Mouse (Mus musculus) heart, postnatal 10 days (tissue): ENCODE results near the gene Cfc1. TPM values are rescaled to one million over a fixed set of nuclear protein-coding genes. Genes with fewer than 3 reads are reported as not detected.
A peak's percentile ranks its signal among the peaks of the same experiment; 100 is the strongest.
"Not testable (repeated sequence)": the region's sequence is repeated elsewhere in the genome, so short reads cannot be mapped to it uniquely, and the experiment has no call there.

Experiments
- DNase-seq, 2 experiments: peaks; one replicate each; pipeline ENCODE4 v3.0.0; 2021
- intact Hi-C: fragments of 180-260 bp; cut with DNase I; formaldehyde crosslinking; loops from one replicate; pipeline ENCODE4 v1.15.1; 2025
- total RNA-seq, 2 experiments: library from RNA; stranded (reverse); gene quantifications; 2 replicates each; pipeline ENCODE4 v1.2.3; 2021

Gene Cfc1
- total RNA-seq, result not detected

DNA sequence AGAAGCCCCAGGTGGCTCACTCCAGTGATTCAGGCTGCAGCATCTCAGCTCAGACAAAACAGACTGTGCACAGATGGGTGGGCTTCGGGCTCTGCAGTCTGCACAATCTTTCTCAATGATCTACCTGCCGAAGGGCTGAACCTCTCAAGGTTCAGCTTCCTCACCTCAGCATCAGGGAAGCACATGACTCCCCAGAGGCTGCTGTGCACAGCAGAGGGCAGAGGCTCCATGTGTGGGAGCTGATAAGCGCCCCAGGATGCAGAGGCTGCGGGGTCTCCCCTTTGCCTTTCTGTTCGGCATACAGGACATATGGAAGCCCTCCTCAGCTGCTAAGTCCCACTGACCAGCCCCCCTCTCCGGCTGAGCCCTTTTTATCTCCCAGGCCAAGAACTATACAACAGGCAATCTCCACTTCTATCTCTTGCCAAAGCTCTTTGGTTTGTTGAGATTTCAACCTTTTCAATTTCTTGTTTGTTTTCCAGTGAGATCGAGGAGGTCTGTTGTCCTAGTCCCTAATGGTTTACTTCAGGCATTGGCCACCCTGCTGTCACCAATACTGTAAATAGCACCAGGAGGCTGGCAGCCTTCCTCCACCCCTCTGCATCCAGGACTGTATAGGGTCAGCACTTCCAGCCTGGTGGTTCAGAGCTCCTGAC lies at the start of gene Cfc1:
Gene Cfc1 (plus strand): TSS at position 606 of the 656 bp plus-strand sequence.
- intact Hi-C loops, DNase-seq: not testable (repeated sequence)

- no peak for DNase-seq
- intact Hi-C loops, result no loop called here
Measured at GRCm38 (mm10) chr1:34487383-34487782, 48.1 kb upstream of the Cfc1 start.

GRCm38 (mm10) chr1:34489852-34490541 lies 45.5 kb upstream of the Cfc1 start:
- DNase-seq, result no peak
- intact Hi-C loops, result no loop called here

DNA sequence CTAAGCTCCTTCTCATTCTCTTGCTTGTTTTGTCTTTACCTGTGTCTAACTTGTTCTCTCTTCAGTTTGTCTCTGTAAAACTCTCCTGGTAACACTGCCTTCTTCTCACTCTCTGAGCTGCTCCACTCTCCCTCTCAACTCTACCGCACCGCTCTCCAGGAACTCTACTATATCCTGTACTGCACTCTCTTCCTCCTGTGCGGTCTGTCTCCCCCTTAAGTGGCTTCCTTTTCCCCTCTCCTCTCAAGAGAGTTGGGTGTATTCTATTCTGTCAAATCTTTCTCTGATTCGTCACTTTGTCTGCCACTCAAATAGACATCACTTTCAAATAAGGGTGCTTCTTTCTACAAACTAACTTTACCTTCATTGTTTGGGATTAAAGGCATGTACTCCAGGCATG lies 44.0 kb upstream of the Cfc1 start:
- no peak for DNase-seq
- intact Hi-C loops, result no loop called here

- no peak for DNase-seq
- intact Hi-C loops, result no loop called here
Measured at GRCm38 (mm10) chr1:34502991-34503390, 32.5 kb upstream of the Cfc1 start.

DNA sequence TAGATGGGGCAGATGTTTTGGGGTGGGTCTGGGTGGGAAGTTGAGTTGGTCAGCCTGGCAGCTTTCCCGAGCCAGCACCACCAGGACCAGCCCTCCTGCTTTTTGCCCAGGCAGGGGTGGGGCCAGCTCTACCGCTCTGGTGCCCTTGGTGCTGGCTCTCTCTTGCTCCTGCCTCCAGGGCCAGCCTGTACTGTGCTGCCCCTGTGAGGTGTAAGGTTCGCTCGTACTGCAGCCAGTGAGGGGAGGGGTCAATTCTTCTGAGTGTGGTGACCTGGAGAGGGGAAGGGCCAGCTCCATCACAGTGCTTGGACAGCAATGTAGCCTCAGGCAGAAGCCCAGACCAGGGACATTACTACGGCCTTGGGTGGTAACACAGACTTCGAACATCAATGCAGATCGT lies 30.1 kb upstream of the Cfc1 start:
- intact Hi-C loops, result no loop called here
- no peak for DNase-seq

- intact Hi-C loops, result no loop called here
- DNase-seq, result no peak
Measured at GRCm38 (mm10) chr1:34505970-34506551, 29.4 kb upstream of the Cfc1 start.

- intact Hi-C loops, result no loop called here
- DNase-seq, result no peak
Measured at GRCm38 (mm10) chr1:34507986-34508385, 27.5 kb upstream of the Cfc1 start.

- intact Hi-C loops, result no loop called here
- no peak for DNase-seq
Measured at GRCm38 (mm10) chr1:34510575-34510981, 24.9 kb upstream of the Cfc1 start.

DNA sequence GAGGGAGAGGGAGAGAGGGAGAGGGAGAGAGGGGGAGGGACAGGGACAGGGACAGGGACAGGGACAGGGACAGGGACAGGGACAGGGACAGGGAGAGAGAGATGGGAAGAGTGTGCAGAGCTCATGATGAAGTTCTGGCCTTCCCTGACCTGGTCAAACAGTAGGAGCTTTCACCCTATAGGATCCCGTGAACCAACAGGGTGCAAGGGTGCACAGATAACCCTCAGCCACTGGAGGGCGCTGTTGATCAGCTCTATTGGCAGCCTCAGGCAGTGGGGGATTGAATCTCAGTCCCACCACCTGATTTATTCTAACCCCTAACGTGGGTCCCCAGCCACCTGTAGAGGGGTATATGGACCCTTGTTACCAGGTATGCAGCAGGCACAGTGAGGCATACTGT lies 24.4 kb upstream of the Cfc1 start:
- peak; percentile 8 to 54 for DNase-seq
- intact Hi-C loops, result no loop called here

GRCm38 (mm10) chr1:34513068-34513467 lies 22.4 kb upstream of the Cfc1 start:
- DNase-seq, result no peak
- intact Hi-C loops, result no loop called here

GRCm38 (mm10) chr1:34516595-34516994 lies 18.9 kb upstream of the Cfc1 start:
- no peak for DNase-seq
- intact Hi-C loops, result no loop called here

DNA sequence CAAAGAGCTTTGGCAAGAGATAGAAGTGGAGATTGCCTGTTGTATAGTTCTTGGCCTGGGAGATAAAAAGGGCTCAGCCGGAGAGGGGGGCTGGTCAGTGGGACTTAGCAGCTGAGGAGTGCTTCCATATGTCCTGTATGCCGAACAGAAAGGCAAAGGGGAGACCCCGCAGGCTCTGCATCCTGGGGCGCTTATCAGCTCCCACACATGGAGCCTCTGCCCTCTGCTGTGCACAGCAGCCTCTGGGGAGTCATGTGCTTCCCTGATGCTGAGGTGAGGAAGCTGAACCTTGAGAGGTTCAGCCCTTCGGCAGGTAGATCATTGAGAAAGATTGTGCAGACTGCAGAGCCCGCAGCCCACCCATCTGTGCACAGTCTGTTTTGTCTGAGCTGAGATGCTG lies 18.2 kb upstream of the Cfc1 start:
- intact Hi-C loops, DNase-seq: not testable (repeated sequence)

DNA sequence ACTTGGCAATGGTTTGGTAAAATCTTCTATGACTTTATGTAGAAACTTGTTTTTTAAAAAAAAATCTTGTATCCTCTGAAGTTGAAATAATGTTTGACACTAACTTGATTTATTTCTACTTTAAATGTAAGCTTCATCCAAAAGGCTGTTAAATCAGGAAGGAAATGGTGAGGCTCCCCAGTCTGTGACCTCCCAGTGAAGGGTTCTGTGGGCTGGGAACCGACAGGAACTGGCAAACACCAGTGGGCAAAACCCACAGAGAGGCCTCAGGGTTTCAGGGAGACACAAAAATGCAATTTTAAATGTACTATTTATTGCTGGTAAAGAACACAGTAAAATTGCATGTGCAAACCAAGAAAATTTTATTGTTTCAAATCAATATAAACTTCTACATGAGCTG lies 17.7 kb upstream of the Cfc1 start:
- intact Hi-C loops, DNase-seq: not testable (repeated sequence)

DNA sequence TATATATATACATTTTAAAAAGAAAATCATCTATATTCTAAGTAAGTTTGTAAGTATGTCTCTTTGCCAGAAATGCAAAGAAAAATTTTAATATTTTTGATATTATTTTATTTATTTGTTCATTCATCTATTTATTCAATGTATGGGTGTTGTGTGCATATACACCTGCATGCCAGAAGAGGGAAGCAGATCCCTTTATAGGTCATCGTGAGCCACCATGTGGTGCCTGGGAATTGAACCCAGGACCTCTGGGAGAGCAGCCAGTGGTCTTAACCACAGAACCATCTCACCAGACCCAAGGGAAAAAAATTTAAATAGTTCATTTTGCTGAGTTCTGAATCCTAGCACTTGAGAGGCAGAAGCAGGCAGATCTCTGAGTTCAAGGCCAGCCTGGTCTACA lies 17.2 kb upstream of the Cfc1 start:
- intact Hi-C loops, result no loop called here
- DNase-seq, result no peak

DNA sequence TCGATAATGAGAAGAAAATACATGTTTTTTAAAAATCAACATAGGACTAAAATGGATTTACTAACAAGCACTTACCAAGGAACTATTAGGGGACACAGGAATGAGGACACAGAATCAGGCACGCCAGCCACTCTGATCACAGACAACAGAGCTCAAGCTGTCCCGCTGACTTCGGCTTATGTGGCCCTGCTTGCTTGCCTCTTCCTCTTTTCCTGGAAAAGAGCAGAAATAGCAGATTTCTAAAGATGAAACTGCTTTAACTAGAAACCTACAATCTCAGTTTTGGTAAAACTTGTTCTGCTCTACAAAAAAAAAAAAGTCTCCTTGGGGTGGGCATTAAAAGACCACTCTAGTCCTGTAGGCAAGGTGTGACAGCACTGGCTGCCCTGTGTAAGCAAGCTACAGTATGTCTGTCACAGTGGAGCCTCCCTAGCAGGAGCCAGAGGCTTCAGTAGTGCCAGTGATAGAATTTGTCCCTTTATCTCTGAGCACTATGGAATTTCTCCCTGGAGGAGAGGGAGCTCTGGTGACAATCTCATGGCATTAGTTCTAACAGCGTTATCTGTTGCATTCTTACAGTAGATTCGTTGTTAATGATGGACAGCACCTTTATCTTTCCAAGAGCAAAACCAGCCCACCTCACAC lies 13.1 kb upstream of the Cfc1 start:
- intact Hi-C loops, result no loop called here
- no peak for DNase-seq

- DNase-seq, result no peak
- intact Hi-C loops, result no loop called here
Measured at GRCm38 (mm10) chr1:34522850-34523244, 12.6 kb upstream of the Cfc1 start.

DNA sequence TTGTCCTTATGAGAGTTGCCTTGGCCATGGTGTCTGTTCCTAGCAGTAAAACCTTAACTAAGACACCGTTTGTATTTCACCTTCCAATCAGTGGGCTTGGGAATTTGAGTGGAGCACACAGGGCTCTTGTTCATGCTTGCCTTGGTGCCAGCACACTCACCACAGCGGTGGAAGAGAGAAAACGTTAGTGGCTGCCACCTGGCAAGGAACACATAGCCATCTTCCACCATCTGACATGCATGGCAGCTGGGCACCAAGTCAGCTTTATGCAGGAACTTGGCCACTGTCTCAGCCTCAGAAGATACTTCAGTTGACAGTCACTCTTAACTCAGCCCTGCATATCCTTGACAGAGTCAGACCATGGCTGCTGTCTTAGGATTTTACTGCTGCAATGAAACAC lies 11.8 kb upstream of the Cfc1 start:
- DNase-seq, result no peak

DNA sequence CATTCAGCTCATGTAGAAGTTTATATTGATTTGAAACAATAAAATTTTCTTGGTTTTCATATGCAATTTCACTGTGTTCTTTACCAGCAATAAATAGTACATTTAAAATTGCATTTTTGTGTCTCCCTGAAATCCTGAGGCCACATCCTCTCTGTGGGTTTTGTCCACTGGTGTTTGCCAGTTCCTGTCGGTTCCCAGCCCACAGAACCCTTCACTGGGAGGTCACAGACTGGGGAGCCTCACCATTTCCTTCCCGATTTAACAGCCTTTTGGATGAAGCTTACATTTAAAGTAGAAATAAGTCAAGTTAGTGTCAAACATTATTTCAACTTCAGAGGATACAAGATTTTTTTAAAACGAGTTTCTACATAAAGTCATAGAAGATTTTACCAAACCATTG lies 874 bp upstream of the Cfc1 start:
- intact Hi-C loops, DNase-seq: not testable (repeated sequence)

More for the DNA sequence above, 11.8 kb upstream of the Cfc1 start:
- intact Hi-C loops, result no loop called here

DNA sequence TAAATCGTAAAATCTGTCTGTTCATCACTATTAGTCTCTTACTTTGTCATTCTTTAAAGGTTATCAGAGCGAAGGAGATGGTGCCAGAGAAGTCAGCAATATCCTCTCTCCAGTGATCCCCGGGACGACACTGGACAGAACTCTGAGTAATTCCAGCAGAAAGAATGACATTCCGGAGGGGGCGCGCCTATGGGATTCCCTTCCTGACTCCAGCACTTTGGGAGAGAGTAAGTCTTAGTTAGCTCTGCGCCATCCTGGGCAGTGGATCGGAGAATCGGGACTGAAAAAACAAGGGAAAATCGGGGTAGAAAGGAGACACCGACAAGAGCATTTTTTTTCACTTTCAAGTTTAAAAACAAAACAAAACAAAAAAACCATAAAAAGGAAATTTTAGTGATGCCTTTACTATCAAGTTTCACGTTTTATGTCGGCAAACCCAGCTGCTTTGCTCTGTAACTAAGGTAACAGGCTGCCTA lies 881 bp downstream of the Cfc1 start:
- intact Hi-C loops, result no loop called here
- DNase-seq, result no peak

- DNase-seq, result peak in 1 of 2 experiments; percentile 11
- intact Hi-C loops, result no loop called here
Measured at GRCm38 (mm10) chr1:34536767-34537485, 1.5 kb downstream of the Cfc1 start.
